Mouse (Mus musculus): ENCODE results near the gene Nags.
A peak's percentile ranks its signal among the peaks of the same experiment; 100 is the strongest.

Gene Nags

GRCm38 (mm10) chr11:102145471-102146001 lies at the start of gene Nags:
TSS of gene Nags (plus strand) at chr11:102145513.
- no peak for DNase-seq (ENCODE audit: low spot score)

- DNase-seq (ENCODE audit: low spot score): no peak
Measured at GRCm38 (mm10) chr11:102095676-102096075, 49.6 kb upstream of the Nags start.

- DNase-seq (ENCODE audit: low spot score): no peak
Measured at GRCm38 (mm10) chr11:102096446-102096845, 48.9 kb upstream of the Nags start.

GRCm38 (mm10) chr11:102096887-102097391 lies 48.4 kb upstream of the Nags start:
- DNase-seq (ENCODE audit: low spot score): peak; percentile 36

- no peak for DNase-seq (ENCODE audit: low spot score)
Measured at GRCm38 (mm10) chr11:102101219-102101618, 44.1 kb upstream of the Nags start, which contains the start of gene Ppy. TSS of gene Ppy (minus strand) at chr11:102101319.

- peak; percentile 36 for DNase-seq (ENCODE audit: low spot score)
Measured at GRCm38 (mm10) chr11:102102485-102103258, 42.6 kb upstream of the Nags start.

GRCm38 (mm10) chr11:102106911-102107310 lies 38.4 kb upstream of the Nags start:
- DNase-seq (ENCODE audit: low spot score): no peak

- DNase-seq (ENCODE audit: low spot score): no peak
Measured at GRCm38 (mm10) chr11:102107732-102108131, 37.6 kb upstream of the Nags start, which contains the start of gene Pyy. TSS of gene Pyy (minus strand) at chr11:102107832.

GRCm38 (mm10) chr11:102111576-102111975 lies 33.7 kb upstream of the Nags start:
- no peak for DNase-seq (ENCODE audit: low spot score)

- no peak for DNase-seq (ENCODE audit: low spot score)
Measured at GRCm38 (mm10) chr11:102116241-102116640, 29.1 kb upstream of the Nags start.

- no peak for DNase-seq (ENCODE audit: low spot score)
Measured at GRCm38 (mm10) chr11:102117386-102117785, 27.9 kb upstream of the Nags start.

GRCm38 (mm10) chr11:102134516-102134915 lies 10.8 kb upstream of the Nags start:
- no peak for DNase-seq (ENCODE audit: low spot score)

GRCm38 (mm10) chr11:102137625-102138446 lies 7.5 kb upstream of the Nags start:
- no peak for DNase-seq (ENCODE audit: low spot score)

- peak; percentile 27 for DNase-seq (ENCODE audit: low spot score)
Measured at GRCm38 (mm10) chr11:102138447-102138740, 6.9 kb upstream of the Nags start.

GRCm38 (mm10) chr11:102140508-102140907 lies 4.8 kb upstream of the Nags start:
- DNase-seq (ENCODE audit: low spot score): peak; percentile 38

- no peak for DNase-seq (ENCODE audit: low spot score)
Measured at GRCm38 (mm10) chr11:102142355-102142754, 3.0 kb upstream of the Nags start.

GRCm38 (mm10) chr11:102144957-102145470 lies 299 bp upstream of the Nags start:
- DNase-seq (ENCODE audit: low spot score): no peak

- no peak for DNase-seq (ENCODE audit: low spot score)
Measured at GRCm38 (mm10) chr11:102146005-102146404, 692 bp downstream of the Nags start.

- DNase-seq (ENCODE audit: low spot score): no peak
Measured at GRCm38 (mm10) chr11:102146531-102146930, 1.2 kb downstream of the Nags start.

GRCm38 (mm10) chr11:102147213-102147989 lies 2.1 kb downstream of the Nags start:
- no peak for DNase-seq (ENCODE audit: low spot score)

- peak; percentile 74 for DNase-seq (ENCODE audit: low spot score)
Measured at GRCm38 (mm10) chr11:102156039-102156785, 10.9 kb downstream of the Nags start, which contains the start of gene Tmem101. TSS of gene Tmem101 (minus strand) at chr11:102156404.

Data from ovary, postnatal 10 days (tissue).